Mouse (Mus musculus) bone marrow macrophage, adult 2 months (primary cell): ENCODE results near the gene Rab42.
"Not testable (repeated sequence)": the region's sequence is repeated elsewhere in the genome, so short reads cannot be mapped to it uniquely, and the experiment has no call there.

Experiments
- CTCF ChIP-seq: IDR thresholded peaks from 2 replicates; pipeline ENCODE4 v1.5.1; 2012; ENCODE audit warnings: low read depth, mild to moderate bottlenecking, low read length, moderate library complexity
- POLR2A ChIP-seq: IDR thresholded peaks from 2 replicates; pipeline ENCODE4 v1.6.1; 2012; ENCODE audit warnings: mild to moderate bottlenecking, low read depth, low read length, borderline replicate concordance

DNA sequence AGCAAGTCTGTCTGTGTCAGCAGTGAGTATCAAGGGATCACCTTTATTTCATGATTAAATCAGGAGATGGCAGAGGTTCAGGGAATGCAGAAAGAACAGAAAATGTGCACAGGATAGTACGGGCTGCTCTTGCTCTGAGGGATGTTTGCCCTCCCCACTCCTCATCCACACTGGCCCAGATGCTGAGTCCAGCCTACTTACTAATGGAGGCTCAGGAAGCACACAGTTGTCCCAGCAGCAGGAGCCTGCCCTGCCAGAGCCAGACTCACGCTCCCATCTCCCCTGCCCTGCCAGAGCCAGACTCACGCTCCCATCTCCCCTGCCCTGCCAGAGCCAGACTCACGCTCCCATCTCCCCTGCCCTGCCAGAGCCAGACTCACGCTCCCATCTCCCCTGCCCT is 14.3 kb downstream of the Rab42 start:
- not testable (repeated sequence) for TF ChIP-seq CTCF, POLR2A
